Mouse (Mus musculus): ENCODE data around the gene Ostf1.
A peak's percentile ranks its signal among the peaks of the same experiment; 100 is the strongest.

Gene Ostf1

DNA sequence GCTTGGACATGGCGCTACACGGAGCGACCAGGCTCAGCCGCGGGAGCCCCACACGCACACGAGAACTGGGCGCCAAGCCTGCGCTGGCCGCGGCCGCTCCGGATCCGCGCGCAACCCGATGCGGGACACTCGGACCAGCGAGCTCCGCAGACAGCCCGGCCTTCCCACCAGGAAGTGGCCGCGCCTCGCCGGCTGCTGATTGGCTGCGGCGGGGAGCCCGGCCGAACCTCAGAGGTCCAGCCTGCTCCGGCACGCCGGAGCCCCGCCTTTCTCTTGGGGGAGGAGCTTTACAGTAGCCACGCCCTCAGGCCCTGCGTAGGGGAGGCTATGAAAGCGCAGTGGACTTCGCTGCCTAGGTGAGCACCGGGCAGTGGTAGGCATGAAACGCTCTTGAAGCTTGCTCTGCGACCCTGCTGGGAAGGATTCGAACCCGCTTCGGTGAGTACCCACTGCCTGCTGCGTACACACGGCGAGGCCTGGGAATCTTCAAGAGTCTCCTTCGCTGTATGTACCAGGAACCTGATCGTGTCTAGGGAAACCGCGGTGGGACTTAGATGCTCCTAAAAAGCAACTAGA lies at the start of gene Ostf1, which contains the start of gene Nmrk1:
Gene Ostf1 (minus strand): TSS at position 180 of the 576 bp plus-strand sequence.
Gene Nmrk1 (plus strand): TSS at position 307 of the 576 bp plus-strand sequence.
- DNase-seq (ENCODE audit: low read depth, low spot score) = peak; percentile 85

DNA sequence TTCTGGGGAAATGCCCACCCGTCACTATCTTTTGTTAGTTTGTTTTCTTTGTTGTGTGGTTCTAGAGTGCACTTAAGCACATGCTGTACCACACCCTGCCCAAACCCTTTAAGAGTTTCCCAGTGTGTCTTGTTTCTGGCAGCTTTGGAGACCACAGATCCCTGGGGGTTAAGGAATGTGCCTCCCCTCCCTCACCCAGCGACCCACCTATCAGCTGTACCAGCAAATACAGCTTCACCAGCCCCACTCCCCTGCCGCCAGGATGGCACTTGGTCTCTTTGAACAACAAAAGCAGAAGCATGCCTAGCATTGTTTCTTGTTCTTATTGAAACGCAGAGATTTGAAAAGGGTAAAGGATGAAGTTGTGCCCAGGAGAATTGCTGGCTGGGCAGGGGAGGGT lies 41.5 kb upstream of the Ostf1 start:
- DNase-seq (ENCODE audit: low read depth, low spot score) = peak; percentile 90

DNA sequence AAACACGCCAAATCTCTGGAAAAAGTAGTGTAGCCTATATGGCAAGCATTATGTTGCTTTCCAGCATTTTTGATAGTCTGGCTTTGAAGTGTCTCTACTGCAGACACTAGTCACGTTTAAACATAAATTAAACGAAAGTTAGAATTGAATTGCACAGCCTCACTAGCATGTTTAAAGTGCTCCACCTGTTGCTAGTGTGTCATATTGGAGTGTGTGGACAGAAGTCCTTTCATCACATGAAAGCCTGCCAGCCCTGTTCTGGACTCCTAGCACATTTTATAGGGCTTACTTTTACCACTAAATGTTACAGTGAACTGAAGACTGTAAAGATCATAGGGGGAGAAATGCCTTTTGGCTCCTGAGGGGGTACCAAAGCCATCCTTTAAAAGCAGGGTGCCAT lies 40.9 kb upstream of the Ostf1 start:
- DNase-seq (ENCODE audit: low read depth, low spot score) = no peak

DNA sequence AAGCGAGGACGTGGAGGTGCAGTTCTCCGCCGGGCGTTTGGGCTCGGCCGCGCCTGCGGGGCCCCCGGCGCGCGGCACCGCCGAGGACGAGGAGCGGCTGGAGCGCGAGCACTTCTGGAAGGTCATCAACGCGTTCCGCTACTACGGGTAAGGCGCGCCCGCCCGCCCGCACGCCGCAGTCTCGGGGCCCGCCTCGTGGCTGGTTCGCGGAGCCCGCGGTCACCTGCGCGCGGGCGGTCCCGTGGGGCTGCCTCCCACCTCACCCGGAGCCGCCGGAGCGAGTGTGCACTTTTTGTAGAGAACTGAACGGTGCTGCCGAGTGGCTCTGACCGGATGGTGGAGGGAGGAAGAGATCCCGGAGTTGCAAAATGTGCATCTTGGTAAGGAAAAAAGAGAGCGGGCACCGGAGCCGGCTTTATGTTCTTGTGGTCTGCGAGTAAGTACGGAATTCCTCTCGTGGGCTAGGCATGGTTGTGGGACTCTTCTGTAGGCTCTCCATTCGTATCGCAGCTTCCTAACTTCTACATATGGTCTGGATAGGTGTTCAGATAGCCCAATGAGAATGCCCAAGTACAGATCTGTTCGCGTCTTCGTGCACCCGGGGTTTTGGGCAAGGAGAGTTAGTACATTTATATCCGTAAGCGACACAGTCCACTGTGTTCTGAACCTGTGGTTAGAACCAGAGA lies 39.6 kb upstream of the Ostf1 start:
- peak; percentile 29 for DNase-seq (ENCODE audit: low read depth, low spot score)

DNA sequence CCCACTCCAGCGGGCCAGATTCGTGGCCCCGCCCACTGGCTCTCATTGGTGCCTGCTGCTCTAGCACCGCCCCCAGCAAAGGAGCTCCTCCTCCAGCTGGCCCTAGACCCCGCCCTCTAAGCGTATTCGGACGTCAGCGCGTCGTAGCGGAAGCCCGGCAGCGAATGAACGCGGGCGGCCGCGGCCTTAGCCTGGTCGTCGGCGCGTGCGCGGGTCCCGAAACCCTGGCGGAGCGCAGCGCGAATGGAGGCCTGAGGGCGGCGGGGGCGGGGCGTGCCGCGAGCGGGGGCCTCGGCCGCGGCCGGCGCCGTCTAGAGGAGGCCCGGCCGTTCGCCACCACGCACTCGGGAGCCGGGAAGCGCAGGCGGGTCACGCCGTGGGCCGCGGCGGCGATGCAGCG lies 39.0 kb upstream of the Ostf1 start, which contains the start of gene Carnmt1:
Gene Carnmt1 (plus strand): TSS at position 157 of the 400 bp plus-strand sequence.
- peak; percentile 97 for DNase-seq (ENCODE audit: low read depth, low spot score)

DNA sequence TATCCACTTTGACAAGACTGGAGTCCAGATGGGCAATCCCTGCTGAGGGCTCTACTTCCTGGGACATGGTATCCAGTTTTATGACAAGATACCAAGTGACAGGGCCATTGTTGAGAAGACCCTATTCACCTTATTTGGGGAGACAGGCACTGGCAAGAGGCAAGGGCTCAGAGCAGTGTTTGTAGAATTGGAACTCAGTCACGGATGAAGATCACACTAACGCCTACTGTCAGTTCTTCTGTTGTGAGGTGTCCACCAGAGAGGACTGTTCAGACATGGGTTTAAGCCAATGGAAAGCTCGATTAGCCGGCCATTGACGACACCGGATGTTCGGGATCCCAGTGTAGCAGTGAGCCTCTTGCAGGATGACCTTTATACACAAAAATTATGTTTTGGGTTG lies 37.9 kb upstream of the Ostf1 start:
- no peak for DNase-seq (ENCODE audit: low read depth, low spot score)

DNA sequence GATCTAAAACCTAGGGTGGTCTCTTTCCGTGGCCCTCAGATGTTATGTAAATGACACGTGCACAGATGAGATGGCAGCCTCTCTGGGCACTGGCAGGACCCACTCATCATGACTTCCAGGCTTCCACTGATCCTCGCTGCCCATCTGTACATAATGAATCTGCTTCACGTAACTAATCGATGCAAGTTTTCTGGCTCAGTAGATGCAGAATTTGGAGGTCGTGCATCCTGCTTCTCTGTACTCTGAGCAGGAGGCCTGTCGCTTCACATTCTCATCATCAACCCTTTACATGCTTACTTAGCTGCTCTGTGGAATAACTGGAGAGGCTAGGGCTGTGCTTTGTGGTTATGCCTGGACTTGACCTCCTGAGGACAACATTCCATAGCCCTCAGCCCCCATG lies 35.3 kb upstream of the Ostf1 start:
- DNase-seq (ENCODE audit: low read depth, low spot score) = no peak

DNA sequence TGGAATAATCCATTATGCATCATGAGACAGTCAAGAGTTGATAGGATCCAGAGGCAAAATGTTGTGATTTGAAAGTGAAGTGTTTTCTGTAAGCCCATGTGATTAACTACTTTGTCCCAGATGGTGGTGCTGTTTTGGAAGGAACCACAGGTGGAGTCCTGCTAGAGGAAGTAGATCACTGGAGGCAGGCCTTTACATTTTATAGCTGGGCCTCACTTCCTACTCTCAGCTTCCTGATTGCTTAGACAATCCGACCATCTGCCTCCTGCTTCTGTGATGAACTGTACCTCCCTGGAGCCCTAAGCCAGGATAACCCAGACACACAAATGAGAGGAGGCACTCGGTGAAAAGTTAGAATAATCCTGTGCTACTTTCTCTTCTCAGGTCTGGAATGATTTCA lies 32.3 kb upstream of the Ostf1 start:
- peak; percentile 63 for DNase-seq (ENCODE audit: low read depth, low spot score)

DNA sequence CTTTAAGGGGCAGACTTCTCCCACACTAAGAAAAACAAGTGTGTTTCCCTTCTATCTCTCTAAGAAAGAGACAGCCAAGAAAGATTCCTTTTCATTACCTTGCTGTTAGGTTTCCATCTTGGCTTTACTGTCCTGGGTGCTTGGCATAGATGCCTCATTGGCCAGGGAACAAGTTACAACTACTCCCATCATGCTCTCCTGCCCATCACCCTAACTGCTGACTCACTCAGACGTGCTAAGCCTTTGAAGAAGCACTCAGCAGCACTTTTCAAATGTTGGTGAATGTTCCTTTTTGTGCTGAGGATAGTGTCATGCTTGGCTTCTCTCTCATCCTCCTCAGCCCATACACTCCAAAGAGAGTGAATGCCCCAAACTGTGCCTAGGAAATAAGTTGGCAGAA lies 30.1 kb upstream of the Ostf1 start:
- DNase-seq (ENCODE audit: low read depth, low spot score) = no peak

DNA sequence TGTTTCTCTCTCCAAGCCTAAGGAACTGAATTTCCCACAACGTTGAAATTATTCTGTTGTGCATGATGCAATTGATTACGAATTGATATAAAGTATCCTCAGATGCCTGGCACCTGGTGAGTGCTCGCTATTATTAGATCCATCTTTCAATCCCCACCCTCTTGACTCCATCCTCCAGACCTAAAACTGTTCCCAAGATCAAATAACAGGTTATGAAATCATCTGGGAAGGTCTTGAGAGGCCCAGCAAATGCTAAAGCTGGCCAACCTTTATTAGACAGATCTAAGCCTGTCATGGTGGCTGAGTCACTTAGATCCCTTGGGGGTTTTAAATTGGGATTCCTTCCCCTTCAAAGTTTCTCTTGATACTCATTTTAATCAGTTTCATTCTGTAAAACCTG lies 28.8 kb upstream of the Ostf1 start:
- DNase-seq (ENCODE audit: low read depth, low spot score) = no peak

DNA sequence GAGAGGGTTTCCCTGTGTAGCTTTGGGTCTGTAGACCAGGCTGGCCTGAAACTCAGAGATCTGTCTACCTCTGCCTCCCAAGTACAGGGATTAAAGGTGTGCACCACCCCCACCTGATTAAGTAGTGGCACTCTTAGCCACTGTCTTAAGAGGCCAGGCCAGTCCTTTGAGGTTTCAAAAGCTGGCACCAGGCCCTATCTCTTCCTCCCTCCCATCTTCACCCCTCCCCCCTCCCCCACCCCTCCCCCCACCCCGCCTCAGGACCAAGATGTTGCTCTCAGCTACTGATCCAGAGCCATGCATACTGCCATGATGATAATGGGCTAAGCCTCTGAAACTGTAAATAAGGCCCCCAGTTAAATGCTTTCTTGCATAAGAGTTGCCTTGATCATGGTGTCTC lies 27.7 kb upstream of the Ostf1 start:
- DNase-seq (ENCODE audit: low read depth, low spot score) = no peak

DNA sequence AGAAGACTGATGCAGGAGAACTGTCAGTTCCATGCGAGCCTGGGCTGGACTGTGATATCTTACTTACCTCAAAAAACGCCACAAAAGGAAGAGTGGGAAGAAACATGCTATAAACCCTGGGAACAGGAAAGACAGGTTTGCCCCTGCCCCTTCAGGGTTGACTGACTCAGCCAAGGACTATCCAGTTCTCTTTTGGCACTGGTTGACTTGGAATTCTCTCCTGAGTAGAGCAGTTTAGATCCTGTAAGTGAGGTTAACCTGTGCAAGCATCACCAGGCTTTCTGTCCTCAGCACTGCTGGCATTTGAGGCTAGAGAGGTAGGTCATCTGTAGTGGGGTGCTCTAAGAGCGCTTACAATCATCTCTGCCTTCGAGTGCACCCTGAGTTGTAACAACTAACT lies 26.9 kb upstream of the Ostf1 start:
- DNase-seq (ENCODE audit: low read depth, low spot score) = no peak

DNA sequence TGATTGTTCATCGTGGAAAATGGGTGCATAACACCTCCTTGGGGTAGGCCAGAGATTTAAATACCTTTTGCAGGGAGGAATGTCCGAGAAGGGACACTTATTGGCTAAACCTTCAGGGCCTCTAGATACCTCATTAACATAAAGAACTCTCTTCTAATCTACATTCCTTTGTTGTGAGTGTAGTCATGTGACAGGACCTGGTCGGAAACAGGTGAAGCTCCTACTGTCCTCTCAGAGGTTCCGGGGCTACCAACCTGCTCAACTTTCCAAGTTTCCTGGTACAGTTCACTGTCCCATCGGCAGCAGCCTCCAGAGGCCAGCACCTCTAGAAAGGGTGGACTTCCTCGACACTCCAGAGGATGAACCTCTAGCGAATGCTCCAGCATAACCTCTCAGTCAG lies 24.4 kb upstream of the Ostf1 start:
- DNase-seq (ENCODE audit: low read depth, low spot score) = peak; percentile 14

DNA sequence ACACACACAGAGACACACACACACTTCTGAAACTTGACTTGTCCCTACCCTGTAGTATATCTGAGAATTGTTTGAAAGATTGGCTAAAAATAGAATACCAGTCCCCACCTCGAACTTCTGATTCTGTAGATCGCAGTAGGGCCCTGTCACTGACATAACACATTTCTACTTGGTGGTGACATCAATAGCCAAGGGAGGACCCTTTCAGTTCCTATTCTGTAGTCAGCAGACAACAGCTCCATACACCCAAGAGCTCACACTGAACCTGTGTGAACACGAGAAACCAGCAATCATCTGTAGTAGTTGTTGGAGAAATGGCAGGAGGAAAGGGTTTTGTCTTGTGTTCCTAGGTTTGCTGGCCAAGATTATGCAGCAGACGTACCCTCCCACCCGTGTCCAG lies 23.4 kb upstream of the Ostf1 start:
- DNase-seq (ENCODE audit: low read depth, low spot score) = no peak

DNA sequence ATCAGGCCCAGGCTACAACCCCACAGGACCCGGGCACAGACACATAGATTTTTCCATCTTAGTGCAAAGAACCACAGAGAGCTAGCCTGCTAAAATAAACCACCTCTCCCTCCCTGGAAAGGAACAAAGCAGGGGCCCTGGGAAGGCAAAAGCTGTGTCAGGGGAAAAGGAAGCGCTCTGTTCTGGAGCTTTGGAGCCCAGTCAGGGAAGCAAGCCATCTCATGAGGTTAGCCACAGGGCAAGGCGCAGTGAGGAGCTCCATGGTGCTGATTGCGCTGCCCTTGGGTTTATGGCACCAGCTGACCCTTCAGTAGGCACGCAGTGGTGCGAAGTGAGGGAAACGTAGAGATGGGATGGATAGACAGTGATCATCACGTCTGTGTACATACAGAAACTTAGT lies 22.7 kb upstream of the Ostf1 start:
- no peak for DNase-seq (ENCODE audit: low read depth, low spot score)

DNA sequence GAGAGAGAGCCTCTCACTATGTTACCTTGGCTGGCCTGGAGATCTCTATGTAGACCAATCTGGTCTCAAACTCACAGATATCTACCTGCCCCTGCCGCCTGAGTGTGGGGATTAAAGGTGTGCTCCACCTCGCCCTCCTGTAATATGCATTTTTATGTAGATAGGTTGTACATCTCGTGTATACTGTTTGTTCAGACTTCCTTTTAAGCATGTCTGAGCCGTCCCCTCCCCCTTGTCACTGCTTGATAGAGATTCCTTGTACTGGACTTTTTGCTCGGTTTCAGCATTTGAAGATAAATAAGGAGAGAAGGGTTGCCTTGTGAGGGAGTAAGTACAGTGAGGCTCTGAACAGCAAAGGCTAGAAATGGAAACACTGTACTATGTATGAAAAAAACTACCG lies 21.4 kb upstream of the Ostf1 start:
- no peak for DNase-seq (ENCODE audit: low read depth, low spot score)

DNA sequence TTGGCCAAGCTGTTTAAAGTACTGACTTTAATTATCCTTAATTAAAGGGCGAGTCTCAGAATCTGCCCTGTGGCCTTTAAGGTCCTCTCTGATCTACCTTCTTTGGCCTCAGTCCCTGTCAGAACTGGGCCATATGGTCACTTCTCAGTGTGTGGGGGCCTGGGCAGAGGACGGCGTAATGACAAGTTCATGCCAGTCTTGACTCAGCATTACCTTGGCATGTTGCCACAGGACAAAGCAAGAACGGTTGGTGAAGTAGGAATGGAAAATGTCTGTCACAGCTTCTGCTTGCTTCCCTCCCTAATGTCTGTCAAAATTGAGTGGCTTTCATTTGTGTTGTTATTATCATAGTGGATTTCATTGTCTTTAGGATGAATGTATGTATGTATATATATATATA lies 21.0 kb upstream of the Ostf1 start:
- DNase-seq (ENCODE audit: low read depth, low spot score) = no peak

DNA sequence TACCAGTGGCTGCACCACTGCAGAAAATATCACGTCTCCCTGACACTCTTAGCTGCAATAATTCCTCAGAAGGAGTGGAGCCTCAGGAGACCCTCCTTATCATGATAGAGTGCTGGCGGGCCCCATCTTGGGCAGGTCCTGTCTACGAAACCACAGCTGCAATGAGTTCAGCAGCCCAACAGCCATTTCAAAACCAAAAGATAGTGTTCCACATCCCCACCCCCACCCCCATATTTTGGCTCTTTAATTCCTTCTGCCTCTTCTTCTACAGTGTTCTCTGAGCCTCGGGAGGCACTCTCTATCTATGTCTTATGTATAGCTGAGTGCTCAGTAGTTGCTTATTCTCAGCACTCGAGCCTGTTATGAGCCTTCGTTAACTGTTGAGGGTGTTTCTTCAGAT lies 18.9 kb upstream of the Ostf1 start:
- DNase-seq (ENCODE audit: low read depth, low spot score) = no peak

DNA sequence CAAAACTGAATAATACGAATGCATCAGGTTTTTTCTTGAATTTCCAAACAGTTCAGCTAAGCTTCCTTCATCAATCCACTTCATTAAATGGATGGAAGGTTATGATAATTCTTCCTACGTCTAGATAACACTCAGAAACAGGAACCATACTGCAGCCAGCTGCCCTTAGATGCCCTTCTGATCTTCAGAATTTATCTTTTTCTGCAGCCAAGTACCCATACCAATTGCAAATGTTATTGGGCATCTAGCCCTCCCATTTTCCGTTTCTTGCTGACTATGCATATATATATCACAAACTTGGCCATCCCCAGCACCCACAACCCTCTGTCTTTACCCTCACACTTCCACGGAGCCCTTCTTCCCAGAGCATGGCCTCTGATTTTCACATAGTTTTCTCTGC lies 18.3 kb upstream of the Ostf1 start:
- no peak for DNase-seq (ENCODE audit: low read depth, low spot score)

DNA sequence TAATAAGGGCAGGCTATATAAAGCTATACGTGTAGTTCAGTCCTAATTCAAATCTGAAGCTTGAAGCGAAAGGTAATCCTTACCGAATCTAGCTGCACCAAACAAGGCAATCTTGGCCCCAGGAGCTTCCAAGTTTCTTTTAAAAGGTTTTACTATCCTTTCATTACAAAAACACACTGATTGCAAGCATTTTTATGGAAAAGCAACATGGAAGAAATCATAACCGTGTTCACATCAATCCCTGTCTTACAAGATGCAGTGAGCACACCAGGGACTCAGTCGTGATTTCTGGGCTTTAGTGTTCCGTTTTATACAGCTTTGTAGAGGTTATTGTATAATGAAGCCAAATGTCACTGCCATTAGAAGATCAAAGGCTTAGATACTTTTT lies 16.9 kb upstream of the Ostf1 start:
- no peak for DNase-seq (ENCODE audit: low read depth, low spot score)

DNA sequence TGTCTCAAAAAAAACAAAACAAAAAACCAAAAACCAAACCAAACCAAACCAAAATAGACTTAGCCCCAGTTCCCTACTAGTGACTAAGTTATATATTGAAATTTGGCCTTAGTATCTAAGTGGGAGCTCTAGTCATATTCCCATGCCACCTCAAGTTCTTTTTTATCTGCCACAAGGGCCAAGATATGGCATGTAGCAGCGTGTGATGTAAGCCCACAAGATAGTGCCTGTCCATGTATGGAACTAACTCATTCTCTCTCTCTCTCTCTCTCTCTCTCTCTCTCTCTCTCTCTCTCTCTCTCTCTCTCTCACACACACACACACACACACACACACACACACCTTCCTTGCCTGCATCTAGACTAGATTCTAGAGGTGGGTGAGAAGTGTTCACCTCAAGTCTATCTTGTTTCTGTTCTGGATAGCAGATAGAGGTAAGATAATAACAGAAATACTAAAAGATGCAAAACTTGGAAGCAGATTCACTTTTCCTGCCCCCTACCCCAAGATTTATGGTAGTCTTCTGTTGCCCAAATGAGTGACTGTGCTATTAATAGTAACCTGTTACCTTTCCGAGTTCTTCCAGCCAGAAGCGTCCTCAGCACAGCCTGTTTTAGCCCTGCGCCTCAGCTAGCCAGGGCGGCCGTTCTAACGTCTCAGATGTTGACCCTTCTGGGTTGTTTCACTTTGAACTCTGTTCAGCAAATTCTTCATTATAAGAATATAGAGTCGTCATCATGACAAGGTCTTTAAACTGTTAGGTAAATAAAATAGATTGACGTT lies 16.3 kb upstream of the Ostf1 start:
- no peak for DNase-seq (ENCODE audit: low read depth, low spot score)

DNA sequence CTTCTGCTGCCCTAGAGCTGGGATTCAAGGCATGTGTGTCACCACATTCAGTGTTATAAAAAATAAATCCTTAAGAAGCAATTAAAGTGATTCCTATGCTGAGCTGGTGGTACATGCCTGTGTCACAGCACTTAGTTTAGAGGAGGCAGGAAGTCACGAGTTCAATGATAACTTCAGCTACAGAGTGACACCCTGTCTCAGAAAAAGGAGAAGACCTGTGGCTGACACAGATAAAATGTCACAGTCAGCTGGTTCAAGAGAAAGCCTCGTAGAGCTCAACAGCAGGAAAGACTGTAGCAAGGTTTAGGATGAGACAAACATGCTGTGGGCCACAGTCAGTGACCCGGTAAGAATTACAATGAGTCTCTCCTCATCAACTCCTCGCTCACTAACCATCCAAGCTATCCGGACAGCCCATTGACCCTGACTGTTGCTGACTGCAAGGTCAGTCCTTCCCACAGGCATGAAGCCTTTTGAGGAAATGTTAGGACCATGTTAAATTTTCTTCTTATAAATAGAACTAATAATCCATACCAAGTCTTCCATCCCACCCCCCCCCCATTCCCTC lies 15.3 kb upstream of the Ostf1 start:
- no peak for DNase-seq (ENCODE audit: low read depth, low spot score)

DNA sequence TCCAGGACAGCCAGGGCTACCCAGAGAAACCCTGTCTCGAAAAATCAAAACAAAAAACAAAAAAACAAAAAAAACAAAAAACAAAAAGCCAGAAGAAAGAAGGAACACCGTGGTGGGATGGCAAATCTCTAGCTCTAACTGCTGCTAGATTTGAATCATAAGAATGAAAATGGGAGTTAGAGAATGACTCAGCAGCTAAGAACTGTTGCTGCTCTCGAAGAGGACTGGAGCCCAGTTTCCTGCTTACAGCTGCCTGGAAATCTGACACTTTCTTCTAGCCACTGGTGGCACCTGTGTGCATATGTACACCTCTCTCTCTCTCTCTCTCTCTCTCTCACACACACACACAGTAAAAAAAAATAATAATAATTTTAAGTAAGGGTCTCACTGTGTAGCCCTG lies 14.8 kb upstream of the Ostf1 start:
- no peak for DNase-seq (ENCODE audit: low read depth, low spot score)

All from ES-CJ7 (cell line).